Mouse (Mus musculus): Measurements from ENCODE around the gene 2610021A01Rik. TPM values are rescaled to one million over a fixed set of nuclear protein-coding genes. Genes with fewer than 3 reads are reported as not detected.
"Not testable (repeated sequence)": the region's sequence is repeated elsewhere in the genome, so short reads cannot be mapped to it uniquely, and the experiment has no call there.

Gene 2610021A01Rik
- polyA plus RNA-seq (2012; rRNA removed): 1.5 and 3.4 TPM in 2 replicates

DNA sequence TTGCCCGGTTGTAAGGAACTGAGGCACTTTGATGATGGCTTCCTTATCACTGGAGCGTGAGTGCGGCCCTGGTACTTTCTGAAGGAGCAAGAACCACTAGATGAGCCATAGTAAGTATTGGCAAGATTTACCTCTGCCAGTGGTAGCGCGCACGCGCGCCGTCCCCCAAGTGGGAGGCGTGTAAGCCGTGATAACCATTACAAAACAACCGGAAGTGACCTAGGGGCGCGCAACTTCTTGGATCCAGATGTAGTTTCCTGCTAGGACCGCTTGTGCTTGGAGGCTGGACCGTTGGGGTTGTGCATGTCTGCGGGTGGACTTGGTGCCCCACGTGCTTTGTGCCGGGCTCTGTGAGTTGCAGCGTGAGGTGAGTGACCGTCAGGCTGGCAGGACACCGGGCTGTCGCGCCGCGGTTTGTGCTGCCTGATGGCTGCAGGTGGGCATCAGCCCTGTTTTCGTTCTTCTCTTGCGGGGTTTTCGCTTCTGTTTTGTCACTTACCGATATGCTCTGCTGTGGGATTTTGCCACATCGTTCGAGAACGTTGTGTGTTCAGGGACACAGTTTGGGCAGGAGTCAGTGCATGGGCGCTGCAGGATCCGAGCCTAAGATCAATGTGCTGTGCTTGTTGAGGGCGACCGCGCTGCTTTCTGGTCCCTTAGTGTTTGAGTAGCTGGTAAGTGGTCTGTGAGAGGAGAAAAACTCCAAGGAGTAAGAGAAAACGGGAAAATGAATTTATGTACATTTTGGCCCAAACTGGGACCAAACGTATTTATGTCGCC, at the start of gene 2610021A01Rik:
TSS of gene 2610021A01Rik (plus strand) at position 197 of the 780 bp plus-strand sequence.
- under 1% methylated on average over 41 of the region's 41 CpGs for WGBS

DNA sequence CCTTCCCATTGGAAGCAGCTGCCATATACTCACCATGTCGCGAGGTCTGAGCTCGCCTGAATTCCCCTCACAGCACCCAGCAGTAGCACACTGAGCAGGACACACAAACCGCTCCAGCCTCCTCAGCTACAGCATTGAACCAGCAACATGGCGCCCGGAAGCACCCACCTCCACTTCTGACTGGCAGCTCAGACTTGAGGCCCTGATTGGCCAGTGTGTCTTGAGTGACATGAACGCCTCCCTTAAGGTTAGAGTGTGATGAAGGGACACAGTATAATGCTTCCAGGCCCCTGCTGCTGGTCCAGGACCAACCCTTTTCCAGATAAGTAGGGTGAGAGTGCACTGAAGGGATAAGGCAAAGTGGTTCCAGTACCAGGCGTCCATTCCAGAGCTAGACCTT, 38.3 kb upstream of the 2610021A01Rik start:
- no peak for DNase-seq (ENCODE audit: low read depth, low spot score)

More for the DNA sequence above, at the start of gene 2610021A01Rik:
- DNase-seq (ENCODE audit: low read depth, low spot score): peak; percentile 76

DNA sequence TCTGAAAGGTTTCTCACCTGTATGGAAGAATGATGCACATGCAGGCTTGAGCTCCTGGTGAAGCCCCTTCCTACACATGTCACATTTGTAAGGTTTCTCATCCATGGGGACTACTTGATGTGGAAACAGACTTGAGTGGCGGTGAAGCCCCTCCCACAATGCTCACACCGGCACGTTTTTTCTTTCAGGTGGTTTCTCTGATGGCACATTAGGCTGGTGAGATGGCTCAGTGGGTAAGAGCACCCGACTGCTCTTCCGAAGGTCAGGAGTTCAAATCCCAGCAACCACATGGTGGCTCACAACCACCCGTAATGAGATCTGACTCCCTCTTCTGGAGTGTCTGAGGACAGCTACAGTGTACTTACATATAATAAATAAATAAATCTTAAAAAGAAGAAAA, 25.5 kb upstream of the 2610021A01Rik start, which contains the start of gene Gm6871:
TSS of gene Gm6871 (minus strand) at position 101 of the 400 bp plus-strand sequence.
- 86% methylated on average over 6 of the region's 6 CpGs for WGBS
- DNase-seq (ENCODE audit: low read depth, low spot score): not testable (repeated sequence)

More for the DNA sequence above, 38.3 kb upstream of the 2610021A01Rik start:
- WGBS: 74% methylated on average over 8 of the region's 8 CpGs

DNA sequence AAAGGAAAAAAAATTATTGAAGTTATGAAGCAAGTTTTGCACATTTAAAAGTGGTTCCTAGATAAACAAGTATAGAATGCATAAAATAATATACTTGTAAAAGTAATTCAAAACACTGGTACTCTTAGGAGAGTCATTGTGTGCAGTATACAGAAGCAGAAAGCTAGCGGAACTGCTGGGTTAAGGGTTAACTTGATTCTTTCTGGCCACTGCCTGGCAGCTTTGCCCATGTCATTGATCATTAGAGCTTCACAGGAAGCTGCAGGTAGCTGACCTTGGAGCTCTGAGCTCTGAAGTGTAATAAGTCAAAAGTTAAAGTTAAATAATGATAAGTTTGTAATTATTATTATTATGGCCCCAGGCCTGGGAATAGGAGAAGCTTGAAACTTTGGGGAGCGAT, 21.1 kb upstream of the 2610021A01Rik start:
- WGBS: 95% methylated on average over 2 of the region's 2 CpGs
- no peak for DNase-seq (ENCODE audit: low read depth, low spot score)

DNA sequence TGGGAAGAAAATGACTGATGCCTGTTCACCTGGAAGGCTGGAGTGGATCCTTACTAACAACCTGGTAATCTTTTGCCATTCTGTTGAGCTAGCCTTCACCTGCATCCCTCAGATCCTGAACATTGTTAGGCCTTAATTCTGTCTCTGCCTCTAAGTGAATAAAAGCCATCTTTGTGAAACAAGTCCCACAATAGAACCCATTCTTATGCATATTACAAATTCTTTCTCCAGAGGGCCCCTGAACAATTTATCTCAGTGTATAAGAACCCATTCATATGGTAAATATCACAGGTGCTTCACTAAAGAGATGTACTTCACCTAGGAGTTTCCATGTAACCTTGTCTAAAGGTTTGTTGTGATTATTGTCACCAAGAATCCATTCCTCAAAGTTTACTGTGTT, 17.0 kb upstream of the 2610021A01Rik start:
- no peak for DNase-seq (ENCODE audit: low read depth, low spot score)

DNA sequence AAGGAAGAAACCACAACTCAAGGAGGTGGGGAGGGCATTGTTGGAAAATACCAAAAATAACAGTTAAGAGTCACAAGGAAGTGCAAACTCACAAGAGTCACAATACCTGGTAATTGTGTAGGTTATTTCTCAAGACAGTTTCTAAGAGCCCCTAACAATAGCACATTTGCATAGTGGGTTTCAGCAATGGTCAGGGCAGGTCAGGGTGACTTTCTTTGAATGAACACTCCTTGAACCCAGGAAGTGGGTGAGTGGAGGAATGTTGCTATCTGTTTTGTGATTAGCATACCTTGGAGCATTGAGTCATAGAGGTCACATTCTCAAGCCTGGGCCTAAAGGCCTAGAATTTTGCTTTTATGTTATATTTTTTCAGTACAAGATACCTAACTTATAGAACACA, 11.2 kb upstream of the 2610021A01Rik start:
- not testable (repeated sequence) for DNase-seq (ENCODE audit: low read depth, low spot score)

DNA sequence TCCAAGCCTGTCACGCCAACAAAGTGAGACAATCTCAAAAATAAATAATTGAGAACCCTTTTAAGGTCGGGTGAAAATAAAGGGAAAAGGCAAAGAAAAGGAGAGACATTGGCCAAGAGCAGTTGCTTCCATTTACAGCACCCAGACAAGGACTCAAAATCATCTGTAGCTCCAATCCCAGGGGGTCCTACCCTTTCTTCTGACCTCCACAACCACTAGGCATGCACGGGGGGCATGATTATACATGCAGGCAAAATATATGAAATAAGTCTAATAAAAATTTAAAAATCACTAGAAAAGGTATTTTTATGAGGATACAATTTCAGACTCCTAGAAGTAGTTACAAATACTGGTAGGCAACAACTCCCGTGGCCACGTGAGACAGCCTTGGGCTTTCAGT, 415 bp upstream of the 2610021A01Rik start:
- no peak for DNase-seq (ENCODE audit: low read depth, low spot score)
- 45% methylated on average over 5 of the region's 5 CpGs for WGBS

DNA sequence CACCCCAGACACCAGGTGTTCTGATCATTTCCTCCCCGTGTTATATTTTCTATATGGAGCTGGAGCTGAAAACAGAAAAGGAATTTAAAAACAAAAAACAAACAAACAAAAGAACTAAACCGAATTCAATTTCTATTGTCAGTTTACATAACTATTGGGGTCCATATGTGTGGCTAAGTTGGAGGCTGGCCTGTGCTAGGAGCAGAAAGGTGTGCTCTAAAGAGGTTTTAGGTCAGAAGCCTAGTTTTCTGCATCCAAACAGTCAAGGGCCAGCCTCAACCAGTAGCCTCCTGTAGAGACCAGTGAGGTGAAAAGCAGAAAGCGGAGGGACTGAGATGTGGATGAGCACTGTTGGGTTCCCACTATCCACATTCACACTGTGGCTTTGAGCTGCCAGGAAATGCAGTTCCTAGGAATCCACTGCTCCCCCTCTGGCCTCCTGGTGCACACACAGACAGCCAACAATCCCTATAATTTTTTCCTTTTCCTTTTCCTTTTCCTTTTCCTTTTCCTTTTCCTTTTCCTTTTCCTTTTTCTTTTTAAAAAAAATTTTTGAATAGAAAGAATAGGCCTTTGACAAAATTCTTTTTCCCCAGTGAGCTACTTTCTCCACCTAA, 1.0 kb downstream of the 2610021A01Rik start:
- no peak for DNase-seq (ENCODE audit: low read depth, low spot score)
- 20% methylated on average over 3 of the region's 3 CpGs for WGBS

DNA sequence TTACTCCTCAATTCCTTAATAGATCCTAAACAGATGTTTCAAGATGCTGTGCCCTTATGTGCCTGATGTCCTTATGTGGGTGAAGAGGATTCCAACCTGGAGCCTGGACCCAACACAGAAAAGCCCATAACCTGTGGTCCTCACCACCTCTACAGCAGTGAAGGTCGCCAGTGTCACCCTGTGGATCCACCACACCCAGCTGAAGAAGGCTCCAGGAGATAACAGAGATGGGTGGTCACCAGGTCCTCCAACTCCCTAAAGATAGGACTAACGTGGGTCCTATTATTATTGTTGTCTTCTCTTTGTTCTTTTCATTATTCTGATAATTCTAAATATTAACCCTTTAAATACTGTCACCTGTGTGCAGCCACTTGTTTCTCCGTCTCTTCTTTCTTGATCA, 12.6 kb downstream of the 2610021A01Rik start:
- DNase-seq (ENCODE audit: low read depth, low spot score): no peak
- 82% methylated on average over 3 of the region's 3 CpGs for WGBS

DNA sequence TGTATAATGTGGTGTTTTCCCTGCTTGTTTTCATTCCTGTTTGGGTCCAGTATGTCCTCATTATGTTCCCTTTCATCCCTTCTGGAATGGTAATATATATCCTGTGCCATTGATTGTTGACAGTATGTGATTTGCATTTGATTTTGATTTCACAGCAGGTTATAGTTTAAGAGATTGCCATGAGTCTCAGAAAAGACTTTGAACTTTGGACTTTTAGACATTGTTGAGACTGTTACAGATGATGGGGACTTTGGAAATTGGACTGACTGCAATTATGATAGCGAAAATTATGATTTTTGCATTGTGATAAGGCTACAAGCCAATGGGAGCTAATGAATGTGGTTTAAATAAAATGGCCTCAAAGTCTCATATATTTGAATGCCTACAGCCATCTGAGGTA, 17.2 kb downstream of the 2610021A01Rik start:
- 87% methylated on average over 1 of the region's 1 CpGs for WGBS
- DNase-seq (ENCODE audit: low read depth, low spot score): not testable (repeated sequence)

DNA sequence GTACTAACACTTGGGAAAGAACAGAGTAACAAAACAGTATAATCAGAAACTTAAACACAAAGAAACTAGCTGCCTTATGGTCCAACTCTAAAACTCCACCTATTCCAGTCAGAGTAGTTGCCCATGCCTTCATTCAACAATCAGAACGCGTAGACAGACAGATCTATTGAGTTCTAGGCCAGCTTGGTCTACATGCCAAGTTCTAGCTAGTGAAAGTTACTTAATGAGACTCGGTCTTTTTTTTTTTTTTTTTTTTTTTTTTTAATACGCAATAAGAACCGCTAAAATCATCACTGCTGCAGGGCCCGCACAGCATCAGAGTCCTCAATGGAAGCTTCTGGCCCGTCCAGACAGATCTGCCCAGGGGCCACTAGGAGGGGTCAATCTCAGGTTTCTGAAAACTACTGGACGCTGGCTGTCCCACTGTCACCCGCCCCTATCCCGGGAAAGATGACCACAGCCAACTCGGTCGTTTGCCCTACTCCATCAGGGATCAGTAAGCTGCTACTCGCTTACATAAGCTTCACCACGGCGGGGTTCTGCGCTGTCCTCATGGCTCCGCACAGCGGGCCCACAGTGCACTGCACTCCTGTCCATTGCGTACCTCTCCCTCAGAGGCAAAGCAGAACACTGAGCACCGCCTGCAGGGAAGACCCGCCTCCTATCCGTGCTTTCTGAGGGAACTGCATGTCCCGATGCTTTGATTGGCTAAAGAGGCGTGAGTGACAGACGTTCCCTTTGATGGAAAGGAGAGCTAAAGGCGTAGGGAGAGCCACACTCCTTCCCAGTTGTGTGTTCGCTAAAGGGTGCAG, 33.6 kb downstream of the 2610021A01Rik start, which contains the start of gene Zfp788:
TSS of gene Zfp788 (plus strand) at position 795 of the 812 bp plus-strand sequence.
- DNase-seq (ENCODE audit: low read depth, low spot score): peak; percentile 92
- WGBS: under 1% methylated on average over 27 of the region's 27 CpGs

DNA sequence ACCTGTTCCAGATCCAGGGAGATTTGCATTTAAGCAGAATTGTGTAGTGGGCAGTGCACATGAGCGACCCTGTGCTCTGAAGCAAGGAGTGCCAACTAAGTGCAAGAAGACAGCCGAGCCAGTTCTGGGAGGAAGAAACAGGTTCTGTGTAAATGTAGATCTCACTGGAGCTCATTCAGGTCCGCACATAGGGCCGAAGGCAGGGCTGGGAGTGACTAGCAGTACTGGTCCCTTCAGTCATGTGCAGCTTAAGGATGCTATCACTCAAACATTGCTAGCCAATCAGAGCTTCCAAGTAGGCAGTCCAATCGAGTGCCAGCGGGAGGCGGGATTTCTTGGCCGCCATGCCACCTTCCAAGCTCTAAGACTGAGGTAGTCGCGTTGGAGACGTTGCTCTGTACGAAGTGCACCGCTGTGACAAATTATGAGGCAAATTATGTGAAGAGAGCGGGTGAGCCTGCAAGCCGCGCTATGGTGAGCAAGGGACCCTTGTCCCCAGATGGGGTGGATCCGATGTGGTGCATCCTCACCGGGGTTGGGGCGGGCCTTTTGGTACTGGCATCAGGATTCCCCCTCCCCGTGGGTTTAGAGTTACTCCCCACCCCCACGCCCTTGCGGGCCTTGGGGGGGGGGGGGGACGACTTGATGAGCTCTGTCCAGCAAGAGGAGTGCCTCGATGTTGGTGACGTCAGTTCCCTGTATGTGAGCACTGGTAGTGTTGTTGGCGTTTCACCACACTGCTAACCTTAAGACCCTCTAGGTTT, 34.4 kb downstream of the 2610021A01Rik start:
- WGBS: under 1% methylated on average over 26 of the region's 26 CpGs

DNA sequence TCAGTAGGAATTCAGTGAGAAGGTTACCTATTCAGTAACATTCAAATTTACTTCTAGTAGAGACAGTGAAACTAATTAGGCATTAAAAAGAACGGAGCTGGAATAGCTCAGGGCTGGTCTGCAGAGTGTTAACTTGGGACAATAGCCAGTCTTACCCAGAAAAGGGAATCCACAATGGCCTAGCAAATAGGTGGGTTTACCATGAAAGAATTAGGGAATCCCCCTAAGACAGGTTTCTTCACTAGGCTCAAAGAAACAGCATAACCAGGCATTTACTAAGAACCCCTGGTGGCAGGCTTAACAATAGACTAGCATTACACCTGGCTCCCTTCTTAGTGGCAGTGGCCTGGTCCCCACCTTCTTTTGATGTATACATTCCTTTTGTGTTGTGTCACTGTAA, 75.3 kb downstream of the 2610021A01Rik start:
- not testable (repeated sequence) for DNase-seq (ENCODE audit: low read depth, low spot score)
- 71% methylated on average over 1 of the region's 1 CpGs for WGBS

More for the DNA sequence above, 34.4 kb downstream of the 2610021A01Rik start:
- peak; percentile 83 for DNase-seq (ENCODE audit: low read depth, low spot score)

Other genes with a start within 250 kb of the 2610021A01Rik start
- gene AI987944, start 205.9 kb upstream of the 2610021A01Rik start, polyA plus RNA-seq (2012; rRNA removed): 3.2 and 3.9 TPM in 2 replicates
- 0.02 and 0.04 TPM in 2 replicates for gene Vmn2r57, start 150.5 kb upstream of the 2610021A01Rik start, polyA plus RNA-seq (2012; rRNA removed)
- gene Gm20449, start 99.8 kb upstream of the 2610021A01Rik start, polyA plus RNA-seq (2012; rRNA removed): 0.04 TPM in 1 of 2 replicates, not detected in the other
- gene AW146154, start 99.3 kb upstream of the 2610021A01Rik start, polyA plus RNA-seq (2012; rRNA removed): 3.5 and 5.0 TPM in 2 replicates
- not detected in 2 replicates for gene Gm6871, start 25.6 kb upstream of the 2610021A01Rik start, polyA plus RNA-seq (2012; rRNA removed)
- gene Zfp788, start 34.0 kb downstream of the 2610021A01Rik start, polyA plus RNA-seq (2012; rRNA removed): 0.37 and 0.69 TPM in 2 replicates

Measured in large intestine, adult 2 months (tissue).